Mouse (Mus musculus) heart, adult 18-20 months (tissue): ENCODE data around the gene Zfp963. TPM values are rescaled to one million over a fixed set of nuclear protein-coding genes. Genes with fewer than 3 reads are reported as not detected.

Source experiments
- DNase-seq, 2 experiments: peaks; one replicate each; pipeline ENCODE4 v3.0.0; 2021 to 2022; ENCODE audit warnings: mixed read lengths in 1 of 2
- long read RNA-seq, 2 experiments: library from polyadenylated mRNA; stranded (forward); transcript quantifications; one replicate each; pipeline ENCODE4 v2.0.0; 2021
- total RNA-seq, 2 experiments: library from RNA; stranded (reverse); gene quantifications; 2 replicates each; pipeline ENCODE4 v1.2.3; 2021

The Zfp963 gene
- 1 to 10 TPM; 2.9 to 3.0 TPM for total RNA-seq
- long read RNA-seq, experiment 1, transcript Zfp963-201 (4 exons, 2,291 nt), result major isoform, 6 of 6 reads
- long read RNA-seq, experiment 1, partial matches to known transcripts, result 0 of 6 reads
- long read RNA-seq, experiment 1, other reads (novel, unspliced or antisense), result 0 of 6 reads
- long read RNA-seq, experiment 2, partial matches to known transcripts, result 0 of 3 reads
- long read RNA-seq, experiment 2, other reads (novel, unspliced or antisense), result 1 of 3 reads

DNA sequence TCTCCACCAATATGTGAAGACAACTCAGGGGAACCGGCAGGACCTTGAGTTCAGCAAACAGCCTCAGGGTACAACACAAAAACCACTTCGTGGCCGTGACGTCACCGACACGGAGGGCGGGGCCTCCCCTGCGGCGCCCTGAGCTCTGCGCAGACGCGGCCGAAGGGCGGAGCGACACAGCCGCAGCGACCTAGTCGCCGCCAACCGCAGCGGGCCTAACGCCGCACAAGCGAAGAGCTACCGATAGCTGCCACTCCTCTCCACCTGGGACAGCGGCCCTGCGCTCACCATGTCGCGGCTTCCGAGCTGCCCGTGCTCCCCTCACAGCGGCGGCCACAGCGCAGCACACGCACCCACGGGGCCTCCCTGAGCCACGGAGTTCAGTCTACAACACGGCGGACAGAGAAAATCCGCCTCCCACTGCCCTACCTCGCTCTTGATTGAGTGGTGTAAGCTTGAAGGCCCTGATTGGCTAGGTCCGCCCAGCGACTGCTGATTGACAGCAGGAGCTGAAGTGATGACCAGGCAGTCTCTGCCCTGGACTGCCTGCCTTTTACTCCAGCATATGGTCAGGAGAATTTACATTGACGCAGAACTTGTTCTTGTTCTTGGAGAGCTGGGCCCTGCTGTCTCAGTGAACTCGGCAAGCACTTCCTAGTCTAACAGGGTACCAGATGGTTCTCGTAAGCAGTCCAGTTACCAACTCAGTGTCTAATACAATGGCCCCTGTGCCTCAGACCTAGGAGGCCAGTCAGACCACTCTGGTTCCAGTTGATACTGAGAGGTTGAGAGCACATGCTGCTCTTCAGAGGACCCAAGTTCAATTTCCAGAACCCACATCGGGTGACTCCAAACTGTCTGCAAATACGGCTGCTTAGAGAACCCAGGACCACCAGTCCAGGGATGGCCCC lies at the start of gene Zfp963:
Zfp963 (minus strand) TSS at position 427 of the 911 bp plus-strand sequence.
- peak; percentile 96 to 98 for DNase-seq

DNA sequence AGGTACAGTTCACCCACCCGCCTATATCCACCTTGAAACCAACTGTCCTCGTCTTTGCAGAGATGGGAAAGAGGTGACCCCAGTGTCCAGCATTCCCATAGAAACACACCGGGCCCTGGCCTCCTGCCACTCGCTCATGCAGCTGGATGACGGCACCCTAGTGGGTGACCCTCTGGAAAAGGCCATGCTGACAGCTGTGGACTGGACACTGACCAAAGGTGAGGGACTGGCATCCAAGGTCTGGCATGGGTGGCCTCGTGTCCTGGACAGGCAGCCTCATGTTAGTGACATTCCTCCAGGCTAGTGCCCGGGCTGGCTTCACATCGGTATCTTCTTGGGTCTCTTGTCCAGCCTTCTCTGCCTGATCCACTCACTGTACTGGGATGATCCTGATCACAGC lies 49.5 kb upstream of the Zfp963 start:
- DNase-seq, result no peak

DNA sequence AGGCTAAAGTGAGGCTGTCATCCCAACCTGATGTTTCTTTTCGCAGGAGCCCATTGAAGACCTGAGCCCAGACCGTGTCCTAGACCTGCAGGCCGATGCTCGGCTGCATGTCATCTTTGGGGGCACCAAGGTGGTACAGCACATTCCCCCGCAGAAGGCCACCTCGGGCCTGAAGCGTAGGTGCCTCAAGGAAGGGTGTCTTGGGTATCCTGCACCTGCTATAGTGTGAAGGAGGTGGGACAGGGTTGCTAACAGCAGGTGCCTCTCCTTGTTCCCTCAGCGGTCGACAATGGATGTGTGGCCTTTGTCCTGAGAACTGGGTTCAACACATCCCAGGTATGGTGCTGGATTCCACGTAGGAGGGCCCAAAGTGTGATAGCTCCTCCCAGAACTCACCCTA lies 47.9 kb upstream of the Zfp963 start:
- no peak for DNase-seq

GRCm38 (mm10) chr8:69796721-69797345 lies 47.1 kb upstream of the Zfp963 start:
- DNase-seq, result no peak

GRCm38 (mm10) chr8:69794901-69795300 lies 45.1 kb upstream of the Zfp963 start:
- no peak for DNase-seq

DNA sequence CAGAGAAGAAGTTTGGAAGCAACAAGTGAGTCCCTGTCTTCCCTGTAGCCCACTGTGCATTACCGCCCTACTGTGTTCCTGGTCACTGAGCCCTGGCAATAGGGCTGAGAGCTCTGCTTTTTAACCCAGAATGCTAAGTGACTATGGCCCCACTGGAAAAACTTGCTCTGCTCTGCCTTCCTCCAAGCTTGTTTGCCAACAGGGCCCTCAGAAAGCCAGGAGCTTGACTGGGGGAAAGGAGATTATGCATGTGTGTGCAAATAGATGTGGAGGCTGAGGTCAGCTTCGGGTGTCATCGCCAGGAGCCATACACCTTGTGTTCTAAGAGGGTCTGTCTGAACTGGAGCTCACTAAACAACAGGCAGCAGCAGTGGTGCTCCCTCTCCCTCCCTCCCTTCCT lies 44.3 kb upstream of the Zfp963 start:
- no peak for DNase-seq

DNA sequence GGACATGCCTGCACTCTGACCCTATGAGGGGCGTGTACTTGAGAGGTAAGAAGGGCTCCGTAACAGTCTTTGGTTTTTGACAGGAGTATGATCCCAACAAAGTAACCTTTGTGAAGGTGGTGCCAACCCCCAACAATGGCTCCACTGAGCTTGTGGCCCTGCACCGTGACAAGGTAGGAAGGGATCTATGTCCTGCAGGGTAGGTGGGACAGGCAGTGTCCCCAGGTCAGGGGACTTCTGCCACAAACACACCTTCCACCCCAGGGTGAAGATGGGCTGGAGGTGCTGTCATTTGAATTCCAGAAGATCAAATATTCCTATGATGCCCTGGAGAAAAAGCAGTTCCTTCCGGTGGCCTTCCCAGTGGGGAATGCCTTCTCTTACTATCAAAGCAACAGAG lies 43.9 kb upstream of the Zfp963 start:
- DNase-seq, result no peak

GRCm38 (mm10) chr8:69791415-69792068 lies 41.8 kb upstream of the Zfp963 start:
- DNase-seq, result peak in 1 of 2 experiments; percentile 25

- DNase-seq, result peak; percentile 91 to 93
Observed at GRCm38 (mm10) chr8:69790773-69791367, 41.1 kb upstream of the Zfp963 start, which contains the start of the genes Atp13a1 and Zfp866. Gene Atp13a1 (plus strand): TSS chr8:69791163. Gene Zfp866 (minus strand): TSS chr8:69791178.

DNA sequence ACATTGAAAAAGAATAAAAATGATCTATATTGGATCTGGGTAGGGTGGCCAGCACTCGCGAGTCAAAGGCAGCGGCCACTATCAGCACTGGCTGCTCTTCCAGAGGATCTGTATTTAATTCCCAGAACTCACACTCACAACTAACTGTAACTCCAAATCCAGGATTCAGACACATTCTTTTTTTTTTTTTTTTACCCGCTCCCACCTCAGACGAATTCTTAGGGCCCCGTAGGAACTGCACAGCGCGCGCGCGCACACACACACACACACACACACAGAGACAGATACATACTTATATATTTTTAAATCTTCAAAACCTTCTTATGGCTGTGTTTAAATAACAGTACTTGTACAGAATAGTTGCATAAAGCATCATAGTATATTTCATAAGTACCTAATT lies 40.6 kb upstream of the Zfp963 start:
- DNase-seq, result no peak

DNA sequence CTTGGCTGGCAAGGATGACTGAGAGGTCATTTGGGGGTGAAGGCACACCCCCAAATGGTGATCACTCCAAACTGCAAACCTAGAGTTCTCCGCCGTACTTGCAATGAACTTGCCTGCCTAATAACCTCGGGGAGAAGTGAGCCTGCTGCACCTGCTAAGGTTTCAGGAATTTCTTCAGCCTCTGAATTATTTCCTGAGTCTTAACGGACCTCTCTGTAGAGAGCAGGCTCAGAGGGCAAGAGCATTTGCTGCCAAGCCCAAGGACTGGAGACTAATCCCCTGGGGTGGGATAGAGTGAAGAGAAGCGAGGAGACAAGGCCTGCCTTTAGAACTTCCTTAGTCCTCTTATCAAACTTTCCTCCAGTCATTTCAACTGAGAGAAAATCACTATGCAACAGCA lies 40.0 kb upstream of the Zfp963 start:
- no peak for DNase-seq

GRCm38 (mm10) chr8:69789105-69789504 lies 39.3 kb upstream of the Zfp963 start:
- DNase-seq, result no peak

GRCm38 (mm10) chr8:69777111-69777510 lies 27.3 kb upstream of the Zfp963 start:
- no peak for DNase-seq

- no peak for DNase-seq
Observed at GRCm38 (mm10) chr8:69775149-69775534, 25.4 kb upstream of the Zfp963 start.

DNA sequence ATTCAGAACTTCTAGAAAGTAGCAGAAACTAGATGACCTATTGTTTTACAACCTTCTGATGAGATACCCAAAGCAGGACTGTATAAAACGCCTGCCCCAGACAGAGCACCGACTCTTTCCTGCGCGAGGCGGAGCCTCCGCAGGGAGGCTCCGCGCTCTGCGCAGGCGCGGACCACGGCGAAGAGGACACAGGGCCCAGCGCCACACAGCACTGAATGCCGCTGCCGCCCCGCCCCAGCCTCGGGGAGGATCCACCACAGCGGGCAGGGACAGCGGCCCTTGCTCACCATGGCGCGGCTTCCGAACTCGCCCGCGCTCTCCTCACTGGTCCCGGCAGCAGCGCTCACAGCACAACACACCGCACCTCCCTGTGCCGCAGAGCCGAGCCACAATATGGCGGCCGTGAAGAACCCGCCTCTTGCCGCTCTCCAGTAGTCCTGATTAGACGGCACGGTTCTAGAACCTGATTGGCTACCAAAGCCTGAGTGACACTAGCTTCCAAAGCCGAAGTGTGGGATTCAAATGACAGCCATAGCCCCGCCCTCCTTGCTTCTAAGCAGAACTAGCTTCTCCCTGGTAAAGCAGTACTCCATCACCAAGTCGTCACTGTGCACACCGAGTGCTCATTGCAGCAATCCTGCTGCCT lies 24.9 kb upstream of the Zfp963 start, which contains the start of gene Gm20422:
Gm20422 (minus strand) TSS at position 384 of the 646 bp plus-strand sequence.
- DNase-seq, result peak; percentile 91 to 96

DNA sequence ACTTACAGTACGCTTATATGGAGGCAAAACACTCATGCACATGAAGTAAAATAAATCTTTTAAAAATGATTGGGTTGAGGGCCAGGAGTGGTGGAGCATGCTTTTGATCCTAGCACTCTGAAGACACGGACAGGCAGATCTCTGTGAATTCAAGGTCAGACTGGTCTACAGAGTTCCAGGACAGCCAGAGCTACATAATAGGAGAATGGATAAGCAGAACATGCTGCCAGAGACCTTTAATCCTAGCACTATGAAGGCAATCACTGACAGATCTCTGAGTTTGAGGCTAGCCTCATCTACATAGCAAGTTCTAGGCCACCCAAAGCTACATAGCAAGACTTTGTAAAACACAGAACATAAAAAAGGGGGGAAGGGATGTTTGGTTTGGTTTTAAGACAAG lies 22.3 kb upstream of the Zfp963 start:
- DNase-seq, result no peak

- no peak for DNase-seq
Observed at GRCm38 (mm10) chr8:69771221-69771620, 21.5 kb upstream of the Zfp963 start.

DNA sequence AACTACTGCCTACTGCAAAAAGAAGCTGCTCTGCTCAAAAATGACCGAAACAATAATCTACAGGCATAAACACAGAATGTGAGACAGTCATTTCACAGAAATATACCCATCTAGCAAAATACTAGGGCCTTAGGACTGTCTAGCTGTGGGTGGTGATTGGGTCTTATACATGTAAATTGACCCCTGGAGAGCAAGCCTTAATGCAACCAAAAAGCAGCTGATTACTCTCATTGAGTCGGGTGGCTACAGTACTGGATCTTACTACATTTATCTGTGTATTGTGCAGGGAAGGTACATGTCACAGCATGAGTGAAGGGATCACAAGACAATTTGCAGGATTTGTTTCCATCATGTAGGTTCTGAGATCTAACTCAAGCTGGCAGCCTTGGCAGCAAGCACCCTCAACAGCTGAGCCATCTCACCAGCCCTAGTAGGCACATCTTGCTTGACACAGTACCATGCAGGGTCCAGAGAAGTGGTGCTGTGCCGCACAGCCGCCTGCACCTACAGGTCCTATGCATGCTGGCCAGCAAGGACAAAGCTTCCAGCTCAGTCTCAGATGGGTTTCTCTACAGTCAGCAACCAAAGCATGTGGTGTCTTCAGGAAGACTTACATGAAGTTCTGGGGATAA lies 12.2 kb upstream of the Zfp963 start:
- DNase-seq, result no peak

GRCm38 (mm10) chr8:69758316-69758715 lies 8.5 kb upstream of the Zfp963 start:
- DNase-seq, result no peak

GRCm38 (mm10) chr8:69752437-69752836 lies 2.7 kb upstream of the Zfp963 start:
- no peak for DNase-seq

DNA sequence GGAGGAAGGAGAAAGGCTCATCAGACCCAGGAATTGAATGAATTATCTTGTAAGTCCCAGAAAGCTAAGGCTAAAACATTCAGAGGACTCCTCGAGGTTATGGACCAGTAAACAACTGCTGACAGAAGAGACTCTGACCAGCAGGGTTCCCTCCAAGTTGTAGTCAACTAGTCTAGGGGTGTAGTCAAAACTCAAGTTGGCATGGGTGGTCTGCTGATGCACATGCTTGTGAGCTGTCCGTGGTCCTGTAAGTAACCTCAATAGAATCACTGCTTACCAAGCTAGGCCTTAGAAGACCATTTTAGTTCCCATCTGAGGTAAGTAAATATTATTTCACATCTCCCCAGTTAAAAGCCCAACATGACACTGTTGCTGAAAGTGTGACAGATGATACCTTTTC lies 8.5 kb downstream of the Zfp963 start:
- no peak for DNase-seq
